Mouse (Mus musculus) heart, embryonic 10.5 days (tissue): Measurements from ENCODE around the gene 1810055G02Rik. TPM values are rescaled to one million over a fixed set of nuclear protein-coding genes. Genes with fewer than 3 reads are reported as not detected.

Experiments
- DNase-seq: peaks from one replicate; pipeline ENCODE4 v3.0.0-alpha.2; 2017; ENCODE audit warnings: low spot score
- H3K27ac ChIP-seq: fragments of 300-500 bp; sonication (generic); 2 replicates; pipeline ENCODE4 v1.5.1; 2016; ENCODE audit warnings: mild to moderate bottlenecking
- H3K27me3 ChIP-seq: fragments of 300-500 bp; sonication (generic); 2 replicates; pipeline ENCODE4 v1.6.1; 2016; ENCODE audit warnings: mild to moderate bottlenecking; ENCODE audit not compliant: poor library complexity, insufficient read depth, severe bottlenecking
- H3K36me3 ChIP-seq: fragments of 300-500 bp; sonication (generic); 2 replicates; pipeline ENCODE4 v1.6.1; 2016; ENCODE audit warnings: mild to moderate bottlenecking, moderate library complexity
- H3K4me1 ChIP-seq: fragments of 300-500 bp; sonication (generic); 2 replicates; pipeline ENCODE4 v1.6.1; 2016; ENCODE audit warnings: mild to moderate bottlenecking
- H3K4me3 ChIP-seq: fragments of 300-500 bp; sonication (generic); 2 replicates; pipeline ENCODE4 v1.5.1; 2016; ENCODE audit warnings: mild to moderate bottlenecking, moderate library complexity
- H3K9me3 ChIP-seq: fragments of 300-500 bp; sonication (generic); 2 replicates; pipeline ENCODE4 v1.6.1; 2016; ENCODE audit warnings: mild to moderate bottlenecking, moderate library complexity
- WGBS: fragments of 180-500 bp; shearing (Covaris S2); methylation state at CpG from one replicate; pipeline ENCODE4 v1.1.7; 2016; 5-methylcytosine and 5-hydroxymethylcytosine counted together
- polyA plus RNA-seq: library from polyadenylated mRNA; unstranded; fragments of >200 nt; fragmentation: Nextera tagmentation; extraction: Ambion mirVana; gene quantifications from 2 replicates; pipeline ENCODE4 v1.2.1, GENCODE M21; 2016

1810055G02Rik gene
- polyA plus RNA-seq, 1 experiment from 2014 or later, result 38.8 TPM

DNA sequence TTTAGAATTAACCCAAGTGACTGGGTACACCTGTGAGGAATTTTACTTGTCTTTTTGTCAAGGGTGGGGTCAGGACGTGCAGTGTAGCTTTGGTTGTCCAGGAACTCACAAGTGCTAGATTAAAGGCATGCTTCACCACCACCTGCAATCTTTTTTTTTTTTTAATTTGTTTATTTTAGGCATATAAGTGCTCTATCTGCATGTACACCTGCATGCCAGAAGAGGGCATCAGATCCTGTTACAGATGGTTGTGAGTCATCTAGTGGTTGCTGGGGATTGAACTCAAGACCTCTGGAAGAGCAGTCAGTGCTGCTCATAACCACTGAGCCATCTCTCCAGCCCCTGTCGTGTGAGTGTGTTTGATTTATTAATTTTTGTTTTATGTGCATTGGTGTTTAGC lies 20.8 kb downstream of the 1810055G02Rik start:
- H3K4me1 ChIP-seq, result no peaks in the 10 kb centered on the region
- DNase-seq, result no peak
- WGBS, result 61% methylated on average over 2 of the region's 2 CpGs
- H3K9me3 ChIP-seq, result no peaks in the 10 kb centered on the region
- no peaks in the 10 kb centered on the region for H3K36me3 ChIP-seq
- H3K27me3 ChIP-seq, result no peaks in the 10 kb centered on the region
- H3K27ac ChIP-seq, result no peak overlapping the region
- H3K4me3 ChIP-seq, result no peak overlapping the region

DNA sequence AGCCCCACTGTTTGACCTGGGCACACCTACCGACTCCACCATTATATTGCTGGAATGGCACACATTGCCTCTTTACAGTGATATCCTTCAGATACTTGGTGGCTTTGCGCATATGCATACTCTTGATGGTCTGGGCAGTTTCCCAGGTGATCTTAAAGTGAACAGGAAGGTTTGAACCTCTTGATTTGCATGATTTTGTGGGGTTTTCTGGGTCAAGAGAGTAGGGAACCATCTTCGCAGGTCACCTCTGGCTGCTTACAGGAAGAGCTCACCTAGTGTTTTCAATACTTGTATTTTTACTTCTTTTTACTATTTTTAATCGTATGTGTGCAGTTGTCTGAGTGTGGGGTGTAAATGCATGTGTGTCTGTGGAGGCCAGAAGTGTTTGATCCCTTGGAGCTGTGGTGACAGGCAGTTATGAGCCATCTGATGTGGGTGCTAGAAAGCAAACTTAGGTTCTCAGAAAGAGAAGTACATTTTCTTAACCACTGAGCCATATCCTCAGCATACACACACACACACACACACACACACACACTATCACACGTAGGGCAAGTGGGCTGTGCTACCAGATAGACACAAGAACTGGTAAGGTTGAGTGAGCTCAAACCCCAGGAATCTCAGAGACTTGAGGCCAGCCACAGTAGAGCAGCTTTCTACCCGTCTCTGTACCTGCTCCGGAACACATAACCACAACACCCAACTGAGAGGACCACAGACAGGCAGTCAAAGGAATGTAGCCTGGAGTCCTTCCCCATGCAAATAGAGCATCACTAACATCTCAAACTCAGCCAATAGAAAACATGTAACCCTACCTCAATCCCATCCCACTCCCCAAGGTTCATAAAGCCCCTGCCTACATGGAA lies 22.9 kb downstream of the 1810055G02Rik start:
- H3K36me3 ChIP-seq, result no peaks in the 10 kb centered on the region
- no peak for DNase-seq
- WGBS, result 79% methylated on average over 7 of the region's 7 CpGs
- no peak overlapping the region for H3K4me3 ChIP-seq
- no peaks in the 10 kb centered on the region for H3K9me3 ChIP-seq
- H3K27ac ChIP-seq, result no peak overlapping the region
- H3K27me3 ChIP-seq, result no peaks in the 10 kb centered on the region
- H3K4me1 ChIP-seq, result no peaks in the 10 kb centered on the region

DNA sequence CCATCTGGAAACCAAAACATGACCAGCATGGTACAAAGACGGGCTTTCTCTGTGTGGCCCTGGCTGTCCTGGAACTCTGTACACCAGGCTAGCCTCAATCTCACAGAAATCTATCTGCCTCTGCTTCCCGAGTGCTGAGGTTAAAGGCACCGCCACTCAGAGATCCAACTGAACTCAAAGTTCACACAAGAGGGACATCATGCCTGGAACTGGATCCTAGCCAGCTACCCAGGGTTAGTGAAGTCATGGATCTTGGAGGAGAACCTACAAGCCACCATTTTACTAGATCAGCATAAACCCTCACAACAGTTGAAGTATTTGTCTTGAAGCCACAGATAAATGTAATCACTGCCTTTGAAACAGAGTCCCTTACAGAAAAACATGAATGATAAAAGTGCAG lies 27.9 kb downstream of the 1810055G02Rik start:
- Histone ChIP-seq H3K9me3 (no peaks in the 10 kb centered on the region), H3K27ac (no peak overlapping the region), H3K36me3 (no peaks in the 10 kb centered on the region), H3K27me3 (no peaks in the 10 kb centered on the region), H3K4me1 (no peaks in the 10 kb centered on the region), H3K4me3 (no peak overlapping the region)
- WGBS, result 80% methylated on average over 3 of the region's 3 CpGs
- DNase-seq, result no peak

DNA sequence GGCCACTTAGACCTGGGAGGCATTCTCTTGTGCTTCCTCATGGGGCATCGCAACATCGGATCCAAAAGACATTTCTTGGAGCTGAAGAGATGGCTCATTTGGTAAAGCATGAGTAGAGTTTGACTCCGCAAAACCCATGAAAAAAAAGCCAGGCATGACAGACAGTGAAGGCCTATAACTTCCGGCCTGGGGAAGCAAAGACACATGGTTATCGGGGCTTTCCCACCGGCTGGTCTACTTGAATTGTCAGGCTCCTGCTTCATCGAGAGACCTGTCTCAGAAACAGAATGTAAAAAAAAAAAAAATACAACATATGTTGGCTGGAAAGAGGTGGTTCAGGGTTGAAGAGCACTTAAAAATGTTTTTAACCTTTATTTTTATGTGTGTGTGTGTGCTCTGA lies 31.6 kb downstream of the 1810055G02Rik start:
- no peaks in the 10 kb centered on the region for H3K9me3 ChIP-seq
- no peaks in the 10 kb centered on the region for H3K27me3 ChIP-seq
- WGBS, result 87% methylated on average over 7 of the region's 7 CpGs

DNA sequence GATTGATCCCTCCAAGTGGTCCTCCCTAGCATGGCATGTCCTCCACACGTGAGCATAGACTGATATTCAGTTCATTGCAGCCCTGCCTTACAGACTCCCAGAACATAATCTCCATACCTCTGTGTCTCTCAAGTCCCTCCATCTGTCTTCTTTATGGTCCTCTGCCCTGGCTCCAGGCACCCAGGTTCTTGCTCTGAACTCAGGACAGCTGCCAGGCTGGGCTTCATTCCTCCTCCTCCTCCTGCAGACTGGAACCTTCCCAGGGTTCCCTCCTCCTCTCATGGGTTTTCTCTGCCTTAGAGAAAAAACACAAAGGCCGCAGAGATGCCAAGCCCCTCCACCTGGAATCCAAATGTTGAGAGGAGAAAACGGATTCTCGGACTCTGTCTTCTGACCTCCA lies 34.6 kb downstream of the 1810055G02Rik start:
- Histone ChIP-seq H3K27ac (no peak overlapping the region), H3K4me3 (no peak overlapping the region), H3K27me3 (no peaks in the 10 kb centered on the region), H3K36me3 (no peaks in the 10 kb centered on the region), H3K4me1 (no peaks in the 10 kb centered on the region), H3K9me3 (peaks cover 6% of the 10 kb centered on the region; the same call in 1 of the 2 replicates)
- no peak for DNase-seq
- 62% methylated on average over 4 of the region's 4 CpGs for WGBS

More for the DNA sequence above, 31.6 kb downstream of the 1810055G02Rik start:
- DNase-seq, result no peak
- Histone ChIP-seq H3K36me3 (no peaks in the 10 kb centered on the region), H3K4me3 (no peak overlapping the region), H3K27ac (no peak overlapping the region), H3K4me1 (no peaks in the 10 kb centered on the region)

DNA sequence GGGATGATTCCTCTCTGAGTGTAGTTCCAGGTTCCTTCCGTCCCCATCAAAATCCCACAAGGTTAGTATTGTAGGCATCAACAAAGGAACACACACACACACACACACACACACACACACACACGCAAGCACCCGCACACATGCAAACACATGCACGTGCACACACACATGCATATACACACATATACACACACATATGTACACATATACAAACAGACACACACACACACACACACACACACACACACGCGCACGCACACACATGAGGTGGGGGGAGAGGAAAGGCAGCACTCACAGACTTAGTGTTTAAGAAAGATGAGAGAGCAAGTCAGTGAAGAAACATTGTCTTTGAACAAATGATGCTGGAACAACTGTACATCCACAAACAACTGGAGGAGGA lies 35.3 kb downstream of the 1810055G02Rik start:
- WGBS, result 90% methylated on average over 7 of the region's 7 CpGs
- Histone ChIP-seq H3K4me1 (no peaks in the 10 kb centered on the region), H3K27ac (no peak overlapping the region), H3K27me3 (no peaks in the 10 kb centered on the region), H3K36me3 (no peaks in the 10 kb centered on the region), H3K9me3 (peaks cover 11% of the 10 kb centered on the region), H3K4me3 (no peak overlapping the region)
- no peak for DNase-seq

DNA sequence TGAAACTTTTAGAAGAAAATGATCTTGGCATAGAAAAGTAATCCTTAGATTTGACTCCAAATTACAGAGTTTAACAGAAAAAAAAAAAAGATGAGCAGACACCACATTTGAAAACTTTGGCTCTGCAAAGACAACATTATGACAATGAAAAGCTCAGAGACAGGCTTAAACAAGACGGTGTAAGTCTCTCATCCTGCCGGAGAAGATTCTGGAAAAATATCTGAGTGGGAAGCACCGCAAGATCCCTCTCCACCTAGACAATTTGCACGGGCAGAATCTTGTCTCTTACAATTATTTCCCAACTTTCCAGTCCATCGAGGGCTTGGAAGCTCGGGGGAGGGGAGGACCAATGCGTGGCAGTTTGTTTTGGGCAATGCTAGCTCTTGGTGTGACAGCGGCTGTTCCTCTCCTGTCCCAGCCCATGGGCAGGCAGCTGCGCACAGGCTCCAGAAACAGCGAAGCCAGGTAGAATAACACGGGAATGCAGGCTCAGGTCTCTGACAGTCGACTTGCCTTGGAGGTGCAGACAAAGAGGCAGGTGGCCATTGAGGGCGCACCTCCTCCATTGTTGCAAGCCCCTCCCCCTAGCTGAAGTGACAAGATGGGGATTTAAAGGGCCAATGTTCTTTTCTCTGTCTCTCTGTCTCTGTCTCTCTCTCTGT lies 35.9 kb downstream of the 1810055G02Rik start:
- peak overlapping the region; percentile 90 for H3K27ac ChIP-seq
- peaks cover 13% of the 10 kb centered on the region for H3K9me3 ChIP-seq
- H3K36me3 ChIP-seq, result no peaks in the 10 kb centered on the region
- H3K4me1 ChIP-seq, result no peaks in the 10 kb centered on the region
- H3K4me3 ChIP-seq, result peak overlapping the region; percentile 62
- 5% methylated on average over 13 of the region's 13 CpGs for WGBS
- H3K27me3 ChIP-seq, result no peaks in the 10 kb centered on the region
- DNase-seq, result peak; percentile 78

DNA sequence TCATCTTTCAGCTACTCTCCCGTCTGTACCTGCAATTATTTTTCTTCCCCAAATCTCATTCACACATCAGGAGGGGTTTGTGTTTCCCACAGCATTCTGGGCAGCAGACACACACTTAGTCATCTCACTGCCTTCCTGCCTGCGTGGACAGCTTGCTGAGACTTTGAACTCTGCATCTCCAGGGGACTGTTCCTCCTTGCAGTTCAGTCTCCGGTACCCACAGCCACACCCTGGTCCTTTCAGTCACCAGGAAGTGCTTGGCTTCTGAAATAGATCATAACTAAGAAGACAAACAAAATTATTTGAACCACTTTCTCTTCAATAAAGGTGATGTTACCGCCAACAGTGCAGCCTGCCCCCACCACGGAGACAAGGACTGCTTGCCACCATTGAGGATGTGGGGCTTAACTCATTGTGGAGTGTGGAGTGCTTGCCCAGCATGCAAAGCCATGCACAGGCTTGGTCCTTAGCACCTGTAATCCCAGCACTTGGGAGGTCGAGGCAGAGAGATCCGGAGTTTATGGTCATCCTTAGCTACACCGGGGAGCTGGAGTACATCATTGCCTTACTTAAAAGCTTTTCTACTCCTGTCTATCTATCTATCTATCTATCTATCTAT lies 44.6 kb downstream of the 1810055G02Rik start:
- WGBS, result 52% methylated on average over 8 of the region's 8 CpGs

DNA sequence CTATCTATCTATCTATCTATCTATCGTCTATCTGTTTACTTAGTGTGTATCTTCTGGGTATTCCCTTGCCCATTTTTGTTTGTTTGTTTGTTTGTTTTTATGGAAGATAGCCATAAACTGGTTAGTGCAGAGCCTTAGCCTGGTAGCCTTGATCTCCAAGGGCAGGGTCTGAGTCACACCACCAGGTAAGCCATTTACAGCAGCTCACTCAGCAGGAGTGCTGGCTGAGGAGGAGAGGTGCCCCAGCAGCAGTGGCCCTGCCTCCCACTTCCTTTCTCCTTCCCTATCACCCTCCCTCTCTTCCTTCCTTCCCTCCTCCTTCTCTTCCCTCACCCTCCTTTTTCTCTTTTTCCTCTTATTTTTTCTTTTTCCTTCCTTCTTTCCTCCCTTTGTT lies 45.1 kb downstream of the 1810055G02Rik start:
- Histone ChIP-seq H3K36me3 (no peaks in the 10 kb centered on the region), H3K27ac (no peak overlapping the region), H3K4me1 (no peaks in the 10 kb centered on the region), H3K9me3 (peaks cover 3% of the 10 kb centered on the region; the same call in 1 of the 2 replicates), H3K4me3 (no peak overlapping the region), H3K27me3 (no peaks in the 10 kb centered on the region)
- no peak for DNase-seq
- 75% methylated on average over 1 of the region's 1 CpGs for WGBS

More for the DNA sequence above, 44.6 kb downstream of the 1810055G02Rik start:
- no peak overlapping the region for H3K4me3 ChIP-seq
- H3K27ac ChIP-seq, result no peak overlapping the region
- no peaks in the 10 kb centered on the region for H3K4me1 ChIP-seq
- no peaks in the 10 kb centered on the region for H3K27me3 ChIP-seq
- no peaks in the 10 kb centered on the region for H3K36me3 ChIP-seq
- H3K9me3 ChIP-seq, result peaks cover 7% of the 10 kb centered on the region; the same call in 1 of the 2 replicates
- no peak for DNase-seq

DNA sequence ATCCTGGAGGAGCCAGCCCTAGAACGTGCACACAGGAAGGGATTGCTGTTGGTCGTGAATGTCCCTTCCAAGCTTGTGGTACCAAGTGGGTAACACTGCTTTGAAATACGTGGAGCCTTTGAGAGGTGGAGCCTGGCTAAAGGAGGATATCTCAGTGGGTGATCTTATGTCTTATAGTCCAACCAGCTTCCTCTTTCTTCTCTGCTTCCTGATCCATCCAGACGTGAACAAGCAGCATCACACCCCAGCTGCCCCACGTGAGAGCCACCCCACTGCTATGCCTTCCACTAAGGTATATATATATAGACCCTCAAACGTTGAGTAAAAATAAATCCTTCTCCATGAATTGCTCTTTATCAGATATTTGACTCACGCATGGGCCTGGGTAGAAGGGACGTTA lies 45.6 kb downstream of the 1810055G02Rik start:
- 46% methylated on average over 8 of the region's 8 CpGs for WGBS
- Histone ChIP-seq H3K4me3 (no peak overlapping the region), H3K36me3 (no peaks in the 10 kb centered on the region), H3K27ac (no peak overlapping the region), H3K27me3 (no peaks in the 10 kb centered on the region), H3K4me1 (no peaks in the 10 kb centered on the region), H3K9me3 (no peaks in the 10 kb centered on the region)
- DNase-seq, result no peak

DNA sequence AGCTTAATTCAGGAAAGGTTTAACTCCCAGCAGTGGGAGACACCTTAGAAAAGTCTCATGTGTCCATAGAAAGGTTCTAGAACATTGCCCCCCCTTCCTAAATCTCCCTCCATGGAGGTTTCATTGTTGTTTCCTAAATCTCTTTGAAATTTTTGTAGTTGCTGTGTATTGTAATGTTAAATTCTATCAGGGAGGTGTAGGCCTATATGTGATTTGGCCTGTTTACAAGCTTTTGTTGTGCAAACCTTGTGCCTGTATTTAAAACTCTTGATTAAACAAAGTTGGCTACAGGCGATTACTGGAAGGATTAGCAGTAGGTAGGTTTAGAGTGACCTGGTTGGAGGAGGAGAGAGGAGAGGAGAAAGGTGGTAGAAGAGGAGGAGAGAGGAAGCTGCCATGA lies 49.8 kb downstream of the 1810055G02Rik start:
- WGBS, result 46% methylated on average over 1 of the region's 1 CpGs
- DNase-seq, result no peak

DNA sequence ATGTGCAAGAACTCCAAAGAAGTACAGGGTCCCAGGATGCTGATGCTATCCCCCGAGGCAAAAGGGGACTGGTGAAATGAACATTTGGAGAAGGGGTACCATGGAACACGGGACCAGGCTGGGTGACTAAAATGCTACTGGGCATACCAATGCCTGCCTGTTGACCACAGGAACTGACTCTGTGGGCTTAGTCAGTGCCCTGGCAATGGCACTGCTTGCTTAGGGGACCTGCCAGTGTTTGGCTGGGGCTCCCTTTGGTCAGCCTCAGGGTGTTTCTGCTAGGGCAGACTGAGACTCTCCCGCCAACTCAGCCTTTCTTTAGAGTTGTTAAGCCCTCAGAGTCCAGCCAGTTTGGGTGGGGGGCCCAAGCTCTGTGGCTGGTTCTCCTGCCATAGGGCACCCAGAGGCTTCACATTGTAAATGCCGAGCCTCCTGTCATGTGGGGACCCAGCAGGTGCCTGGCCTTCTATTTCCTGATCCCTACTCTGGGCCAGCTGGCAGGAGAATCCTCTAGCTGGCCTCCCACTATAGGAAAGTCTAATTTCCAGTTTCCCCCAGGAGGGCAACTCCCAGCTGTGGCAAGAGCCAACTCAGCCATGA lies 57.2 kb downstream of the 1810055G02Rik start:
- 74% methylated on average over 4 of the region's 4 CpGs for WGBS
- H3K27ac ChIP-seq, result no peak overlapping the region
- H3K36me3 ChIP-seq, result 0 out of 2 replicates have a peak, but pooled peaks cover 5% of the 10 kb centered on the region
- no peaks in the 10 kb centered on the region for H3K9me3 ChIP-seq
- peak; percentile 73 for DNase-seq
- H3K27me3 ChIP-seq, result peaks cover 8% of the 10 kb centered on the region; the same call in 1 of the 2 replicates
- H3K4me1 ChIP-seq, result peaks cover 9% of the 10 kb centered on the region
- no peak overlapping the region for H3K4me3 ChIP-seq

More for the DNA sequence above, 49.8 kb downstream of the 1810055G02Rik start:
- Histone ChIP-seq H3K9me3 (no peaks in the 10 kb centered on the region), H3K36me3 (no peaks in the 10 kb centered on the region), H3K27ac (no peak overlapping the region), H3K27me3 (no peaks in the 10 kb centered on the region), H3K4me1 (no peaks in the 10 kb centered on the region), H3K4me3 (no peak overlapping the region)
